Mouse (Mus musculus) lung, embryonic 14.5 days (tissue): ENCODE measurements around the gene Stn1. TPM values are rescaled to one million over a fixed set of nuclear protein-coding genes. Genes with fewer than 3 reads are reported as not detected.

Experiments used
- ATAC-seq: fragments of 200-750 bp; cut with Nextera tagmentation; 2 replicates; pipeline ENCODE4 v1.8.0; 2017; ENCODE audit warnings: mild to moderate bottlenecking, moderate TSS enrichment, moderate library complexity; ENCODE audit not compliant: insufficient read depth
- DNase-seq: peaks from one replicate; pipeline ENCODE4 v3.0.0-alpha.2; 2015
- H3K27ac ChIP-seq: fragments of 300-500 bp; sonication (generic); 2 replicates; pipeline ENCODE4 v1.5.1; 2014; ENCODE audit warnings: low read depth, mild to moderate bottlenecking, moderate library complexity
- H3K27me3 ChIP-seq: fragments of 300-500 bp; sonication (generic); 2 replicates; pipeline ENCODE4 v1.6.1; 2014; ENCODE audit warnings: low read length, control low read depth; ENCODE audit not compliant: insufficient read depth
- H3K36me3 ChIP-seq: fragments of 300-500 bp; sonication (generic); 2 replicates; pipeline ENCODE4 v1.6.1; 2014; ENCODE audit warnings: control low read depth; ENCODE audit not compliant: insufficient read depth
- H3K4me1 ChIP-seq: fragments of 300-500 bp; sonication (generic); 2 replicates; pipeline ENCODE4 v1.6.1; 2014; ENCODE audit warnings: antibody characterized with exemption, control low read depth; ENCODE audit not compliant: insufficient read depth
- H3K4me2 ChIP-seq: fragments of 300-500 bp; sonication (generic); 2 replicates; pipeline ENCODE4 v1.6.1; 2014; ENCODE audit warnings: mild to moderate bottlenecking
- H3K4me3 ChIP-seq: fragments of 300-500 bp; sonication (generic); 2 replicates; pipeline ENCODE4 v1.5.1; 2014; ENCODE audit warnings: low read depth, low read length
- H3K9ac ChIP-seq: fragments of 300-500 bp; sonication (generic); 2 replicates; pipeline ENCODE4 v1.6.1; 2014
- H3K9me3 ChIP-seq: fragments of 300-500 bp; sonication (generic); 2 replicates; pipeline ENCODE4 v1.6.1; 2016; ENCODE audit warnings: low read depth, low read length, control low read depth
- CTCF ChIP-seq: IDR thresholded peaks from 2 replicates; pipeline ENCODE4 v1.5.1; 2016; ENCODE audit warnings: antibody characterized with exemption, low read depth
- WGBS: fragments of 180-500 bp; shearing (Covaris S2); extraction: QIAGEN DNeasy Blood & Tissue Kit; methylation state at CpG from one replicate; pipeline ENCODE4 v1.1.7; 2014; 5-methylcytosine and 5-hydroxymethylcytosine counted together
- polyA plus RNA-seq: library from polyadenylated mRNA; unstranded; fragments of >200 nt; fragmentation: Nextera tagmentation; extraction: Ambion mirVana; gene quantifications from 2 replicates; pipeline ENCODE4 v1.2.1, GENCODE M21; 2014

Gene Stn1
- polyA plus RNA-seq, 1 experiment from 2014 or later, result 65.5 TPM

DNA sequence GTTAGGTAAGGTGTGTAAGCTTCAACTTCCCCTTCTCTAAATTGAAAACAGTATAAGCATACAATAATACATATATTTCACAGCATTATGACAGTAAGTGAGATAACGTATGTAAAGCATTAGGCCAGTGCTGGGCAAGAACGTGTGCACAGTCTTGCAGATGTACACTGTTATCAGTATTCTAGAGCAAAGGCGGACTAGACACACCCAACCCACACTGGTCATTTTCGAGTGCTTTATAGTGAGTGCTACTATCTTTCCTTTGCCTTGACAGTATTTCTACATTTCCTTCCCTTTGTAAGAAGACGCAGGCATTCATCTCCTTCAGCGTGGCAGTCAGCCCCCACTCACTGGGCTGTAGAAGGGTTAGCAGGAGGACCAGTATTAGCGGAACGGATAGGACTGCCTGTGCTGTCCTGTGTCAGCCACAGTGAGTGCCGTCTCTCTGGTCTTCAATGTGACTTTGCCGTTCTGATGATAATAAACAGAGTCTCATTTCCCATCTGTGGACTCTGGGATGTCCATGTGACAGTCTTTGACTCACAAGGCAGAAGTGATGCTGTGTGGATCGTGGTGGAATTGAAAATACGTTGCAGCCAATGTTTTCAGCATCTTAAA is 23.3 kb upstream of the Stn1 start:
- 64% methylated on average over 12 of the region's 12 CpGs for WGBS
- 0 out of 2 replicates have a peak, but pooled peaks have one; percentile 33 for ATAC-seq
- TF ChIP-seq CTCF, result no peak

GRCm38 (mm10) chr19:47559751-47560512 is 22.6 kb upstream of the Stn1 start:
- WGBS, result 47% methylated on average over 14 of the region's 14 CpGs
- no peak overlapping the region for H3K9ac ChIP-seq
- DNase-seq, result peak; percentile 44
- H3K27ac ChIP-seq, result no peak overlapping the region
- H3K9me3 ChIP-seq, result no peaks in the 10 kb centered on the region
- H3K36me3 ChIP-seq, result no peaks in the 10 kb centered on the region
- H3K4me3 ChIP-seq, result no peak overlapping the region
- H3K27me3 ChIP-seq, result no peaks in the 10 kb centered on the region
- no peak overlapping the region for H3K4me2 ChIP-seq
- TF ChIP-seq CTCF, result no peak
- peaks cover 5% of the 10 kb centered on the region; the same call in 1 of the 2 replicates for H3K4me1 ChIP-seq
- no peak for ATAC-seq

More for the DNA sequence above, 23.3 kb upstream of the Stn1 start:
- Histone ChIP-seq H3K4me3 (no peak overlapping the region), H3K9ac (no peak overlapping the region), H3K27me3 (no peaks in the 10 kb centered on the region), H3K36me3 (no peaks in the 10 kb centered on the region), H3K4me1 (peaks cover 7% of the 10 kb centered on the region; the same call in 1 of the 2 replicates), H3K27ac (no peak overlapping the region), H3K9me3 (no peaks in the 10 kb centered on the region), H3K4me2 (no peak overlapping the region)
- DNase-seq, result no peak

GRCm38 (mm10) chr19:47559145-47559544 is 21.8 kb upstream of the Stn1 start:
- Histone ChIP-seq H3K9me3 (no peaks in the 10 kb centered on the region), H3K36me3 (no peaks in the 10 kb centered on the region), H3K4me2 (no peak overlapping the region), H3K4me1 (peaks cover 5% of the 10 kb centered on the region; the same call in 1 of the 2 replicates), H3K4me3 (no peak overlapping the region), H3K27ac (no peak overlapping the region), H3K27me3 (no peaks in the 10 kb centered on the region), H3K9ac (no peak overlapping the region)
- TF ChIP-seq CTCF, result no peak
- 77% methylated on average over 5 of the region's 5 CpGs for WGBS
- DNase-seq (no peak), ATAC-seq (no peak)

DNA sequence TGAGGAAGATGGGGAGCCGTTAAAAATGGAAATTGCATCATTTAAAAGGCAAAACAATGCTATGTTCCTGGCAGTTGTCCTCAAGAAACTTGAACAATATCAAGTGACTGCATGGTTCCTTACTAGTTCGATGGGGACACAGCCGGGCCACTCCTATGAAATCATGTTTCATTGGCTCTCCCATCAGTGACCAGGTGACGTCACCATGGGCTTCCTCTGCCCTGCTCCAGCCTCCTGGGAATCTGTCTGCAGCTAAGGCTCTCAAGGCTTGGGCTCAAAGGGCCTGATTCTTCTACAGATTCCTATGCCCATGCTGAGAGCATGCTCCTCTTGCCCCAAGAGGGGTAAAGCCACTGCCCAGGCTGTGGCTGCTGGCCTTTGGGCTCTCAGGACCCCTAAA is 12.3 kb upstream of the Stn1 start:
- Histone ChIP-seq H3K4me1 (no peaks in the 10 kb centered on the region), H3K9ac (no peak overlapping the region), H3K4me3 (no peak overlapping the region), H3K36me3 (no peaks in the 10 kb centered on the region), H3K27me3 (no peaks in the 10 kb centered on the region), H3K27ac (no peak overlapping the region), H3K4me2 (no peak overlapping the region), H3K9me3 (no peaks in the 10 kb centered on the region)
- TF ChIP-seq CTCF, result no peak
- ATAC-seq (no peak), DNase-seq (no peak)
- WGBS, result 82% methylated on average over 4 of the region's 4 CpGs

DNA sequence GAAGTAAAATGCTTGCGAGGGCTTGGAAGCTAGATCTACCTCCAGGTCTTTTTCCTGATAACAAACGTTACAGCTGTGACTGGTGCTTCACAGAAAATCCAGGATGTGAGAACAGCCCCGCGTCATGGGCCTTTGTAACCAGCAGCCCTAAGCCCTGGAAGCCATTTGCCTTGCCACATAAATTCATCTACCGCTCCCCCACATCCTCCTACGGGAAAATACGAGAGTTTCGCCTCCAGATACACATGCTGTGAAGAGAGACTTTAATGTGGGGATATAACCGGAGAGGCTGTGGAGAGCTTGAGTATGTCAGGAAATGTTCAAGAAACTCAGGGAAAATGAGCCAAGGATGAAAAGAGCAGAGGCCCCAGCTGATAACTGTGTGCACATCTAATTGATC is 11.9 kb upstream of the Stn1 start:
- no peak overlapping the region for H3K27ac ChIP-seq
- DNase-seq (no peak), ATAC-seq (no peak)
- H3K4me3 ChIP-seq, result no peak overlapping the region
- H3K4me1 ChIP-seq, result no peaks in the 10 kb centered on the region
- H3K9me3 ChIP-seq, result no peaks in the 10 kb centered on the region
- no peaks in the 10 kb centered on the region for H3K36me3 ChIP-seq
- 75% methylated on average over 9 of the region's 9 CpGs for WGBS
- no peaks in the 10 kb centered on the region for H3K27me3 ChIP-seq
- no peak overlapping the region for H3K9ac ChIP-seq
- TF ChIP-seq CTCF, result no peak
- H3K4me2 ChIP-seq, result no peak overlapping the region

DNA sequence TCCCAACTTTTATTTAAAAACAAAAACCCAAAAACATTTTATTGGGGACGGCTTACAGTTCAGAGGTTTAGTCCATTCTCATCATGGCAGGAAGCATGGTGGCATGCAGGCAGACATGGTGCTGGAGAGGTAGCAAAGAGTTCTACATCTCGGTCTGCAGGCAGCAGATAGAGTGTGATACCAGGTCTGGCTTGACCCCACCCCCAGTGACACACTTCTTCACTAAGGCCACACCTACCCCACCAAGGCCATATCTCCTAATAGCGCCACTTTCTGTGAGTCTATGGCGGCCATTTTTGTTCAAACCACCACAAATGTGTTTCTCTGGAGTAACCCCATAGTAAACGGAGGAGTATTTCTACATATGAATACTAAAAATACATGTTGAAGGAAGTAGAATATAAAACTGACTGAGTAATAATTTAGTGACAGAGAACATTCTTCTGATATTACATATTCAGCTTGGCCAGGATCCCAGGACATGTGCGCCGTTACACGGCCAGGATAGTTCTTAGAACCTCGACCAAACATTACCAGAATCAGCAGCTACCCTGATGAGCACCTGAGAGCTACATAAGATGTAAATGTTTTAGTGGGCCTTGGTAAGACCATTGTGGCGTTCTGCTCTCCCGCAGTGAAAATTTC is 11.2 kb upstream of the Stn1 start:
- no peak overlapping the region for H3K4me3 ChIP-seq
- 76% methylated on average over 11 of the region's 11 CpGs for WGBS
- no peaks in the 10 kb centered on the region for H3K36me3 ChIP-seq
- no peak overlapping the region for H3K9ac ChIP-seq
- H3K27ac ChIP-seq, result no peak overlapping the region
- TF ChIP-seq CTCF, result no peak
- no peaks in the 10 kb centered on the region for H3K4me1 ChIP-seq
- H3K27me3 ChIP-seq, result no peaks in the 10 kb centered on the region
- DNase-seq (no peak), ATAC-seq (no peak)
- H3K4me2 ChIP-seq, result no peak overlapping the region
- no peaks in the 10 kb centered on the region for H3K9me3 ChIP-seq

DNA sequence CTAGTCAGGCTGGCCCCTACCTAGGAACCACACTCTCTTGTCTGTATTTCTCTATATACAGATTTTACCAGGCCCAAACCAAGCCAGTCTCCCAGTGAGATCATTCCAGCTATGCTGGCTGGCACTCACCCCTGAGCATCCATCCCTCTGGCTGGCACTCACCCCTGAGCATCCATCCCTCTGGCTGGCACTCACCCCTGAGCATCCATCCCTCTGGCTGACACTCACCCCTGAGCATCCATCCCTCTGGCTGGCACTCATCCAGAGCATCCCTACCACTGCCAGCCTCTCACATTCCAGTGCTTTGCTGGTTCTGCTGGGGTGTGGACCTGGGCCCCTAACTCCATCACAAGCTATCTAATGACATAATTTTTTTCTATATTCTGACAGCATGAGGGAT is 8.2 kb upstream of the Stn1 start:
- H3K9me3 ChIP-seq, result no peaks in the 10 kb centered on the region
- no peak overlapping the region for H3K4me3 ChIP-seq
- H3K27me3 ChIP-seq, result no peaks in the 10 kb centered on the region
- H3K9ac ChIP-seq, result no peak overlapping the region
- H3K4me1 ChIP-seq, result no peaks in the 10 kb centered on the region
- no peaks in the 10 kb centered on the region for H3K36me3 ChIP-seq
- H3K4me2 ChIP-seq, result no peak overlapping the region
- no peak for TF ChIP-seq CTCF
- no peak for DNase-seq
- no peak for ATAC-seq
- H3K27ac ChIP-seq, result no peak overlapping the region
